Mouse (Mus musculus) C2C12 (cell line): ENCODE results near the gene Psmb2. TPM values are rescaled to one million over a fixed set of nuclear protein-coding genes. Genes with fewer than 3 reads are reported as not detected.

ENCODE experiments used
- H3K27me3 ChIP-seq: one replicate; pipeline ENCODE4 v1.6.1; 2011; ENCODE audit not compliant: control insufficient read depth, insufficient read depth, insufficient read length
- H3K36me3 ChIP-seq: one replicate; pipeline ENCODE4 v1.6.1; 2011; ENCODE audit not compliant: control insufficient read depth, insufficient read depth
- H3K4me3 ChIP-seq: one replicate; pipeline ENCODE4 v1.5.1; 2011; ENCODE audit warnings: mild to moderate bottlenecking, control low read depth; ENCODE audit not compliant: poor library complexity, insufficient read depth, severe bottlenecking
- H3K79me2 ChIP-seq: one replicate; pipeline ENCODE4 v1.6.1; 2011; ENCODE audit not compliant: control insufficient read depth, insufficient read depth
- H3K79me3 ChIP-seq: one replicate; pipeline ENCODE4 v1.6.1; 2011; ENCODE audit warnings: low read depth, control low read depth
- H3ac ChIP-seq: one replicate; pipeline ENCODE3; 2011; ENCODE audit warnings: low read depth; ENCODE audit not compliant: control insufficient read depth, insufficient read length
- CEBPB ChIP-seq: IDR thresholded peaks from one replicate; pipeline ENCODE4 v1.6.1; 2011; ENCODE audit warnings: low read depth, mild to moderate bottlenecking, control low read depth, moderate library complexity
- CTCF ChIP-seq: IDR thresholded peaks from one replicate; pipeline ENCODE4 v1.5.1; 2011; ENCODE audit not compliant: control insufficient read depth, insufficient read depth, insufficient read length
- FOSL1 ChIP-seq: IDR thresholded peaks from one replicate; pipeline ENCODE4 v1.8.0; 2011; ENCODE audit warnings: mild to moderate bottlenecking, low read length; ENCODE audit not compliant: poor library complexity, insufficient read depth, severe bottlenecking
- MAX ChIP-seq: IDR thresholded peaks from one replicate; pipeline ENCODE4 v1.6.1; 2011; ENCODE audit warnings: mild to moderate bottlenecking, control low read depth
- MYOD1 ChIP-seq: IDR thresholded peaks from one replicate; pipeline ENCODE4 v1.6.1; 2011; ENCODE audit warnings: low read depth; ENCODE audit not compliant: control insufficient read depth, insufficient read length
- MYOG ChIP-seq: IDR thresholded peaks from one replicate; pipeline ENCODE4 v1.6.1; 2011; ENCODE audit not compliant: control insufficient read depth, insufficient read length; ENCODE audit errors: extremely low read depth
- USF1 ChIP-seq: IDR thresholded peaks from one replicate; pipeline ENCODE4 v1.6.1; 2011; ENCODE audit warnings: low read depth, mild to moderate bottlenecking, control low read depth, moderate library complexity
- long read RNA-seq, 2 experiments: library from polyadenylated mRNA; unstranded; transcript quantifications; one replicate each; pipeline ENCODE4 v2.0.0; 2019 to 2020
- polyA plus RNA-seq: library from polyadenylated mRNA; unstranded; fragments of >200 nt; fragmentation: generic; extraction: Trizol; gene quantifications from one replicate; pipeline ENCODE4 v1.2.1, GENCODE M21; 2012; ENCODE audit warnings: missing spikeins

The Psmb2 gene
- 243 TPM for polyA plus RNA-seq
- long read RNA-seq, experiment 1, transcript Psmb2-201 (6 exons, 859 nt), result major isoform, 314 of 331 reads
- long read RNA-seq, experiment 1, partial matches to known transcripts, result 12 of 331 reads
- long read RNA-seq, experiment 1, other reads (novel, unspliced or antisense), result 5 of 331 reads
- long read RNA-seq, experiment 2, transcript Psmb2-201 (6 exons, 859 nt), result major isoform, 83 of 90 reads
- long read RNA-seq, experiment 2, partial matches to known transcripts, result 2 of 90 reads
- long read RNA-seq, experiment 2, other reads (novel, unspliced or antisense), result 5 of 90 reads

DNA sequence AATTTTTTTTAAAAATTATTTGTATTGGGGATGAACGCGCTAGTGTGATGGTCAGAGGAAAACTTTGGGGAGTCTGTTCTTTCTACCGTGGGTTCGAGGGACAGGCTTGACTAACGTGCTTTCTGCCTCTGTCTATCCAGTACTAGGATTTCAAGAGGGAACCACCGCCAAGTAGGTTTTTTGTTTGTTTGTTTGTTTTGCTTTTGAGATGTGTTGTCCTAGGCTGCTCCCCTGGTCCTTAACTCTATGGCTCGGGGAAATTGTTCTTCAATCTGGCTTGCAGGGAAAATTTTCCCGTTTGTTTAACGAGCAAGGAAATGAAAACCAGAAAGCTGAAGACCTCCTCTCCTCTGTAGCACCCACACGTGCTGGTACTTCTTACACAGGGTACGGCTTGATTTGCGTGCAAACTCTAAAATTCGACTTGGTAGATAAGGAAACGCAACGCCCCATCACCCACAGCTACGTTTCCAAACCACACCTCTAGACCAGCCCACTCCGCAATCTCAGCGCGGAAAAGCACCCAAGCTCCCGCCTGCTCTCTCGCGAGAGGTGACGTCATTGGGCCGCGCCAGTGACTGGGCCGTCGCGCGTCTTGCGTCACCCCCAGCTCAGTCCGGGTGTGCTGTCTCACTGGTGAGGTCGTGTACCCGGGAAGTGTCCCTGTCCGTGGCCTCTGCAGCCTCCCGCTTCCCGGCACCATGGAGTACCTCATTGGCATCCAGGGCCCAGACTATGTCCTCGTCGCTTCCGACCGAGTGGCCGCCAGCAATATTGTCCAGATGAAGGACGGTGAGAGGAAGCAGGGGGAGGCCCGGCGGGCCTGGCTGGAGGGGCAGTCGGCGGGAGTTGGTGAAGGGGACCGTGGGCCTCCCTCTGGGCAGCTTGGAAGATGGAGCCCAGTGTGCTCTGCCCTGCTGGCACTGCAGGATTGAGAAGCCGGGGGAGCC is at the start of gene Psmb2:
Psmb2 (plus strand) TSS at position 577 of the 950 bp plus-strand sequence.
- H3K27me3 ChIP-seq, result peaks cover 5% of the 10 kb centered on the region
- H3ac ChIP-seq, result peak within 1 kb of the TSS; percentile 98
- peak within 1 kb of the TSS; percentile 98 for H3K4me3 ChIP-seq
- H3K36me3 ChIP-seq, result peaks cover 12% of the 10 kb centered on the region
- TF ChIP-seq CEBPB (peak; percentile 69), USF1 (no peak)
- peaks cover 48% of the 10 kb centered on the region for H3K79me3 ChIP-seq
- H3K79me2 ChIP-seq, result peaks cover 51% of the 10 kb centered on the region

DNA sequence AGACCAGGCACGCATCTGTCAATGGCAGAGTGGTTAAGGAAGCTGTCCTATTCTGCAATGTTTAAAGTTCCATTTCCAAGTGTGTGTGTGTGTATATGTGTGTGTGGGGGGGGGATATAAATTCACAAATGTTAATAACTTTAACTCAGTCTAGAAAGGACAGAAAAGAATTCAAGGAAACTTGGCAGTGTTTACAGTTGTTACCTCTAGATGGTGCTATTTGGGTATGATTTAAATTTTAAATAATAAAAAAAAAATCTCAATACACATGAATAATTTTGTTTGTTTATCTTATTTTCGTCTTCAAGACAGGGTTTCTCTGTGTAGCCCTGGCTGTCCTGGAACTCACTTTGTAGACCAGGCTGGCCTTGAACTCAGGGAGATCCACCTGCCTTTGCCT is 45.5 kb upstream of the Psmb2 start:
- H3K27me3 ChIP-seq, result peaks cover 37% of the 10 kb centered on the region
- no peaks in the 10 kb centered on the region for H3K36me3 ChIP-seq
- no peaks in the 10 kb centered on the region for H3K79me3 ChIP-seq
- no peak for TF ChIP-seq CEBPB
- TF ChIP-seq MYOD1, result no peak
- no peak for TF ChIP-seq MAX
- TF ChIP-seq MYOG, result no peak
- no peak for TF ChIP-seq USF1
- no peak for TF ChIP-seq FOSL1
- no peak for TF ChIP-seq CTCF
- no peaks in the 10 kb centered on the region for H3K79me2 ChIP-seq
- H3K4me3 ChIP-seq, result no peak overlapping the region
- H3ac ChIP-seq, result no peak overlapping the region

DNA sequence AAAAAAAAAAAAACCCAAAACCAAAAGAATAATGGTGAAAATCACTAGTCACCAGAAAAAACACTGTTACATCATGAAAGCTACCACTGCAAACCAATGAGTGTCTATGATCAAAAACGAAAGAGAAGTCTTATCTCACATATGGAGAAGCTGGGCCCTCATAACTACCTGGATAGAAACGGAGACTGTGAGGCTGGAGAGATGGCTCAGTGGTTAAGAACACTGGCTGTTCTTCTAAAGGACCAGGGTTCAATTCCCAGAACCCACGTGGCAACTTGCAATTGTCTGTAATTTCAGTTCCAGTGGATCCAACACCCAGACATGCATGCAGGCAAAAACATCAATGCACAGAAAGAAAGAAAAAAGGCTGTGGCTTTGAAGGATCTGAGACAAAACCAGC is 44.8 kb upstream of the Psmb2 start:
- Histone ChIP-seq H3ac (no peak overlapping the region), H3K36me3 (no peaks in the 10 kb centered on the region), H3K4me3 (no peak overlapping the region), H3K79me3 (no peaks in the 10 kb centered on the region), H3K27me3 (peaks cover 34% of the 10 kb centered on the region), H3K79me2 (no peaks in the 10 kb centered on the region)
- TF ChIP-seq CTCF (no peak), MYOG (no peak), MYOD1 (no peak)

DNA sequence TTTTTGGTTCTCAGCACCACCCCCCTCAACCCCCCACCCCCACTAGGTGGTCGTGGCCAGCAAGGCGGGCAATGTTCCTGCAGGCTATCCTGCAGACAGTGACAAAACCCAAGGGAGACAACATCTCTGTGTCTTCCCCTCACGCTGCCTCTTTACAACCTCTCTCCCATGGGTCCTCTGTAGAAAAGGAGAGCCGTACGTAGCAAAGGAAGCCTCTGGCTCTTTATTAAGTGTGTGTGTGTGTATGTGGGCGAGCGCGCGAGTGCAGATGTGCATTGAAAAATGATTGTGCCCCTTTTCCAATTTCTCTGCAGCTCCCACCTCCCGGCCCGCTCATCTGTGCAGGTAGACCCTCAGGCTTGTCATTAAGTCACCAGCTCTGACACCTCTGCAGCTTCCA is 41.1 kb upstream of the Psmb2 start:
- Histone ChIP-seq H3K79me3 (no peaks in the 10 kb centered on the region), H3ac (no peak overlapping the region), H3K27me3 (peaks cover 42% of the 10 kb centered on the region), H3K79me2 (no peaks in the 10 kb centered on the region), H3K4me3 (no peak overlapping the region), H3K36me3 (no peaks in the 10 kb centered on the region)
- TF ChIP-seq CTCF (no peak), MYOG (no peak), MAX (no peak), CEBPB (no peak), USF1 (no peak), FOSL1 (no peak), MYOD1 (no peak)

DNA sequence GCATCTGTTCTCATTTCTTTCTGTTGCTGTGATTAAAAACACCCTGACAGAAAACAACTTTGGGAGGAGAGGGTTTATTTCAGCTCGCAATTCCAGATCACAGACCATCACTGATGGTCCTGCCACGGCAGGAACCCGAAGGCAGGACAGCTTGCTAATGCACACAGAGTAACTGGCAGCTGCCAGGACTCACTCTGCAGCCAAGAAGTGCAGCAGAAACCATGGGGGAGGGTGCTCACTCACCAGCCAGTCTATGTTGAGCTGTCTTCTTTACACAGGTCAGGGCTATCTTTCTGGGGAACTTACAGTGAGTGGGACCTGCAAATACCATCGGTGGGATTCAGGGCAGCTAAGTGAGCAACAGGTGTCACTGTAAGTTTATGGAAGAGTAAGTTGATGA is 40.0 kb upstream of the Psmb2 start:
- TF ChIP-seq MYOG, result no peak
- TF ChIP-seq FOSL1, result no peak
- TF ChIP-seq CEBPB, result no peak
- TF ChIP-seq USF1, result no peak
- no peak for TF ChIP-seq MYOD1
- Histone ChIP-seq H3K36me3 (no peaks in the 10 kb centered on the region), H3ac (no peak overlapping the region), H3K27me3 (peaks cover 52% of the 10 kb centered on the region), H3K4me3 (no peak overlapping the region), H3K79me3 (no peaks in the 10 kb centered on the region), H3K79me2 (no peaks in the 10 kb centered on the region)

DNA sequence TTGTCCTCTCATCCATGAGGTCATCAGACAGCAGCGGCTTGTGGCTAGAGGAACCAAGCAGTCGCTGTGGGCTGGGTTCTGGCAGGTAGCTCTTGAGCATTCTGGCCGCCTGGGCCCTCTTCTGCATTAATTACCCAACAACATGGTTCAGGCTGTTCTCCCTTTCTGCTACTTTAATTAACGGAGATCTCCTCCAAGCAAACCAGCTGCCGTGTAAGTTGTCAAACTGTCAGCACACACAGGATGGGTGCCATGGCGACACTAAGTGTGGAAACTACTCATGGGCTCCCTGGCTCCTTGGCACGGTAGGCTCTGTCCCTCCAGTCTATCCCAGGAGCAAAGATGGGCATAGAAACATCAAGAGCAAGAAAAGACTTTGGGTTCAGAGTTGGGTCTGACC is 38.1 kb upstream of the Psmb2 start:
- Histone ChIP-seq H3K79me2 (no peaks in the 10 kb centered on the region), H3K4me3 (no peak overlapping the region), H3K79me3 (no peaks in the 10 kb centered on the region), H3K27me3 (peaks cover 54% of the 10 kb centered on the region), H3ac (no peak overlapping the region), H3K36me3 (no peaks in the 10 kb centered on the region)
- TF ChIP-seq FOSL1, result no peak
- TF ChIP-seq CEBPB, result no peak
- TF ChIP-seq MYOG, result no peak
- no peak for TF ChIP-seq CTCF
- no peak for TF ChIP-seq USF1
- no peak for TF ChIP-seq MYOD1
